Mouse (Mus musculus): ENCODE data around the gene Slc44a3. TPM values are rescaled to one million over a fixed set of nuclear protein-coding genes. Genes with fewer than 3 reads are reported as not detected.

The Slc44a3 gene
- total RNA-seq, 2 experiments from 2014 or later, result 0.46 TPM; not detected in 1

DNA sequence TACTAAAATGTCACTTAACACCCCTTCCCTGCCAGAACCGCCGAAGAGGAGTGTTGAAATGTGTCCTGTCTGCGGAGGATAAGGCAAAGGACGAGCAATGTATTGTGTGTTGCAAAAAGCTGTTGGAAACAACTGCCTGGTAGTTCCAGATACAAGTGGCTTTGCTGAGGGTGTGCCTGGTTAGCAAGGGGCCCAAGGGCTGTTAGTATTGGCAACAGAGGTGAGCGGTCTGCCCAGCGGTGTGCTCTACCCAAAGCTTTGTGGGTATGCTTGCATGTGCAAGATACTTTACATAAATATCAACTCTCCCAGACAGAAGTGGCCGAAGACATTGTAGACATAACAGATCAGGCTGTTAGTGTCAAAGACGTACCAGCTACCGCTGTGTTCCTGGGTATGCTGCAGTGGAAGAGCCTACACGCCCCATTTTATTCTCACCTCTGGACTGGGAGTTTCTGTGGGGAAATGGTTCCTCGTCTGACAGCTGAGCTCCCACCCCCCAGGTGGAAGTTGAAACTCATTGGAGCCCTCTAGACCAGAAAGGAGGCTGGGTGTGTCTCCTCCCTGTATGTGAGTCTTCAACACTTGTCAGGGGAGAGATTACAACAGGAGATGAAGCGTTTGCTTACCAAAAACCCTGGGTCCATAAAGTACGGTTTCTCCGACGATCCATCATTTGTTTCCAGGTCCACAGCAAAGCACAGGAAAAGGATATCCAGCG, 71.6 kb downstream of the Slc44a3 start:
- DNase-seq, result no peak

DNA sequence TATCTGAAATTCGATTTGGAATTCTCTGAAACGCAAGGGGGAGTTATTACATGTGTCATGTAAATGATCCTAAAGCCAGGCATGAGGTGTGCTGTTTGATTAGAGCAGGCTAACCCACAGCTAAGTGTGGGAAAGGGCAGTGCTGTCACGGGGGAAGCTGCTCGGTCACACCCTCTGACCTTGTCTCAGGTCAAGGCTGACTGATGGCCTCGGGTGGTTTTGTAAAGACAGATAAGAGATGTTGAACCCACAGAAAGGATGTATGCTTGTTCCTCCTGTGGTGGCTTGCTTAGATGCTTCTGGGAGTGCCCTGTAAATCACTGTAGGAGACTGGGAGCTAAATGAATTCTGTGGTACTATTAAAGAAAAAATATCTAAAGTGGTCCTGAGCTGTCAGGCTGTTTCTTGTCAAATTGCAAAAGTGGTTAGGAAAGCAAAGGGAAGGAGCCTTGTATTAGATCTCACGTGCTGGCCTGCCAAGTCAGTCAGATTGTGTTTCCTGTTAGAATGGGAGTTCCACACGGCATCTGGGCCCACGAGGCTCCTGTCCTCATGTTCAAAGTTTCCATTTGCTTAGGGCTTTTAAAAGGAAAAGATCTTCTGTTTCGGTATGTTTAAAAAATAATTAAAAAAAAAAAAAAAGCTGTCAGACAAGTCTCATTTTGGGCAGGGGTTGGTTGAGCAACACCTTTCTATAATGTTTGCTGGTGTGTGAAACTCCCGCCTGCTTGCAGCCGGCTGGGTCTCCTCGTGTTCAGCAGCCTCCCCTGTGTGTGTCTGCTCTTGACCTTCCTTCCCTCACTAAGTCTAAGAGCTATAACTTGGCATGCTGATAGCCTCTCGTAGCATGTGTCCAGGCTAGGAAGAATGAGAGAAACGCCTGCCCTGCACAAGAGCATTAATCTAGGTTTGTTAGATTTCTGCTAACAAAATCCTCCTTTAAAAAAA, 73.4 kb downstream of the Slc44a3 start:
- no peak for DNase-seq

- no peak for DNase-seq
These were observed 80.8 kb downstream of the Slc44a3 start for GRCm38 (mm10) chr3:121451404-121451803.

- DNase-seq, result peak; percentile 50 to 53
These were observed 82.7 kb downstream of the Slc44a3 start for GRCm38 (mm10) chr3:121449527-121449926.

- DNase-seq, result no peak
These were observed 83.6 kb downstream of the Slc44a3 start for GRCm38 (mm10) chr3:121448606-121449005.

- DNase-seq, result no peak
These were observed 84.2 kb downstream of the Slc44a3 start for GRCm38 (mm10) chr3:121448029-121448468.

- no peak for DNase-seq
These were observed 85.8 kb downstream of the Slc44a3 start for GRCm38 (mm10) chr3:121446454-121446853.

GRCm38 (mm10) chr3:121444414-121444813, 87.8 kb downstream of the Slc44a3 start:
- no peak for DNase-seq

- no peak for DNase-seq
These were observed 88.3 kb downstream of the Slc44a3 start for GRCm38 (mm10) chr3:121443861-121444271.

- DNase-seq, result peak; percentile 33 to 57
These were observed 89.9 kb downstream of the Slc44a3 start for GRCm38 (mm10) chr3:121442288-121442687.

- no peak for DNase-seq
These were observed 90.7 kb downstream of the Slc44a3 start for GRCm38 (mm10) chr3:121441504-121441903.

- DNase-seq, result peak; percentile 52 to 54
These were observed 92.5 kb downstream of the Slc44a3 start for GRCm38 (mm10) chr3:121439623-121440161.

DNA sequence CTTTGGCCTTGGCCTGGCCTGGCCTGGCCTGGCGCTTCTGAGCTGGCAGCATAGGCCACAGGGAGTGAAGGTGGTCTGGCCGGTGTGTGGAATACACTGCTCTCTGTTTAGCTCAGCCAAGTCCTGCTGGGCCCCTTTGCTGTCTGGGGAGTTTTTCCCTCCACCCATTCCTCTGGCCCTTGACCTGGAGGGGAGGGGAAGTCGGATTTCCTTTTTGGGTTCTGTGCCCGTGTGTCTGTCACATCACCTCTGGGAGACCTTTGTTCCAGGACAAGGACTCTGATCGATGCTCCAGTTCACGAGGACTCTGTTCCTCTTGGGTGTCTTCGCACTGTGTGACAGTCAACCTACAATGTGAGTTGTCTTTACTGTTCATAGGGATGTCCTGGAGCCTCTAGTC, 94.2 kb downstream of the Slc44a3 start:
- peak; percentile 35 to 65 for DNase-seq

DNA sequence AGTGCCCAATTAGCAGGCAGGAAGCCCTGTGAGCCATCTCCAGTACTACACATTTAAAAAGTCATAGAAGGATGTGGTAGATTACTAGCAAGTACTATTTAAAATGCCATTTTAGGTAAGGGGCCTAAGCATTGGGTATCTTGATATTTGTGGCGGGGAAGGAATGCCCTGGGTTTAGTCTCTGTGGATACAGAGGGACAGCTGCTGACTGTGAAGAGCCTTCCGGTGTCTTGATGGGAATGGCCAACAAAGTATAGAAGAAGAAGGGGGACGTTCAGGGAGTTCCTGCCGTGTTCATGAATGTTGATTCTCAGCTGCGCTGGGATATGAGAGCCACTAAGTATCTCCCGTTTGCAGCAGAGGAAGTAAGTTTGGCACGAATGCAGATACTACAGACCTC, 95.1 kb downstream of the Slc44a3 start:
- DNase-seq, result no peak

DNA sequence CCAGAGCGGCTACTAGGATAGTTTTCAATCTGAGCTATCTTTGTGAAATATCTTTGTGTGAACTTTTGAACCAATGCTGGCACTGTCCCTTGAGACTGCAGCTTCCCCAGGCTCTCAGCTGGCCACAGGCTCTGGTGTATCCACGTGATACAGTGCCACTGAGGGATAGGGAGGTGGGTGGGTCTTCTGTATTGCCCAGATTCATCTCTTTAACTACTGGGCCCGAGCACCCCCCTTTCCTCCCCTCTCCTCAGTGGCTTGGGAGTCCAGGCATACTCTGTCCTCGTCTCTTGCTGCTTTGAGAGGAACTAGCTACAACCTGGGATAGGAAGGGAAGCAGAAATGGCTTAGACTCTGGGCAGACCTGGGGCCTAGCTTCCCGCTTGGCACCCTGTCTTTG, 96.9 kb downstream of the Slc44a3 start:
- DNase-seq, result no peak

GRCm38 (mm10) chr3:121433968-121434533, 98.2 kb downstream of the Slc44a3 start:
- peak; percentile 55 to 58 for DNase-seq

DNA sequence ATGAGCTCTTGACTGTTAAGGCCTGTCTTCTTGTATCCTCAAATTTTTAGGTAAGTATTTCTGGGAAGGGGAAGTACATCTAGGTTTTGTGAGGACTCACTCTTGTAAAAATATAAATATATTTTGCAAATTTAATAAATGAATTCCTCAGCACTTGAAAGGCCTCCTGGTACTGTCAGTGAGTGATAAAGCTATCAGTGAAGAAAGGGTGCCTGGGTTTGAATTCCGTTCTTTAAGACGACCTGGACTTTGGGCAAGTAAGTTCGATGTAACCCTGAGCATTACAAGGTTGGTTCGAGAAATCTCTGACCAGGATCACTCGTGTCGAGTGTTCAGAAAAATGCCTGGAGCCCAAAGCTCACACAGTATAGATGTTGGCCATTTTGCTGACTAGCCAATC, 98.8 kb downstream of the Slc44a3 start:
- no peak for DNase-seq

GRCm38 (mm10) chr3:121430289-121430936, 101.8 kb downstream of the Slc44a3 start:
- no peak for DNase-seq

DNA sequence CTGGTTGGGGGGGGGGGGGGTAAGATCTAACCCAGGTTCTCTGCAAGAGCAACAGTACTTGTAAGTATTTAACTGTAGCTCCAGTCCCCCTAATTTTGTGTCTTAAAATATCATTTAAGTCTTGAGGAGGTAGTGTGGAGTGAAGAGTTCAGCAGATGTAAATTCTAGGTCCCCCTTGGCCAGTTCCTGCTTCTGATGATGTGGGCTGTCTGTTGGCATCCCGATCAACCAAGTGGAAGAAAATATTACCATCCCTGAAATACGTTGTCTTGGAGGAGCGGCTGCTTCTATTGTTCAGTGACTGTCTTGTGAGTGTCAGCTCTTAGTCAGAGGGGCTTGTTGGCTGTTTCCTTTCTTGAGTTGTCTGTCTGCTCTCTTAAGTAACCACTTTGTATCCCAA, 102.7 kb downstream of the Slc44a3 start:
- no peak for DNase-seq

DNA sequence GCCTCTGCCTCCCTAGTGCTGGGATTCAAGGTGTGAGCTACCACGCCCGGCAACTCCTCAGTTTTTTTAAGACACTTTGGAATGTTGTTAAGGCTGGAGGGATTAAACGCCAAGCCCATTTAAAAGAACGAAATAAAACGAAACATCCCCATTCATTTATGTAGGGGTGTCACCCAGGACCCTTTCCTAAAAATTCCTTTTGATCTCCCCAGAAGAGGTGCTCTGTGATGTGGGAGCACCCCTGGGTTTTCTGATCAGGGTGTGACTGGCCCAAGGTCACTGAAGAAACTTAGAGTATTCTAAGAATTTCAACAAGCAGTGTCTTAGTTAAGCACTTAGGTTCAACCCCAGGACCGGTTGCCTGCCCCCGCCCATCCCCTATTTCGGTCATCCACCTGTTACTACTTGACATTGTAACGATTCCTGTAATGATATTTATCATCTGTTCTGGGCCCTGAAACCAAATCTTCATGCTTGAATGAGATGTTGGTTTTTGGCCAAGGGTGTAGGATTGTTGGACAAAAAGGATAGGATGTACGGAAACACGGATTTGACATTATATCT, 103.4 kb downstream of the Slc44a3 start:
- DNase-seq, result no peak

DNA sequence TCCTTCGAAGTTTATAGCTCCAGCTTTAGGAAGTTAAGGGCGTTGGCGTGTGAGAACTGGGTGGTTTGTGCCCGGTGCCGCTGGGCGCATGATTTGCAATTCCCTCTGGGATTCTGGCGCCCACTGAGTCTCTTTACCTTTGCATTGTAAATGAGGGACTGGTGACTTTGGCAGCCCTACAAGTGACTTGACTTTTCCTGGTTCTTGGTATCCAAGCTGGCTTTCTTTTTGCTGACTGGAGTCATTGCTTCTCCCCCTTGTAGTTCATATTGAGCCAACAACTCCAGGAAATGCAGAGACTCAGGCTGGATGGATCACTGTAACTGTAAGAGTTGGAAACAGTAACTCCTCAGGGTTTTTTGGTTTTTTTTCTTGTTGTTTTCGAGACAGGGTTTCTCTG, 104.0 kb downstream of the Slc44a3 start:
- DNase-seq, result peak; percentile 44 to 49

DNA sequence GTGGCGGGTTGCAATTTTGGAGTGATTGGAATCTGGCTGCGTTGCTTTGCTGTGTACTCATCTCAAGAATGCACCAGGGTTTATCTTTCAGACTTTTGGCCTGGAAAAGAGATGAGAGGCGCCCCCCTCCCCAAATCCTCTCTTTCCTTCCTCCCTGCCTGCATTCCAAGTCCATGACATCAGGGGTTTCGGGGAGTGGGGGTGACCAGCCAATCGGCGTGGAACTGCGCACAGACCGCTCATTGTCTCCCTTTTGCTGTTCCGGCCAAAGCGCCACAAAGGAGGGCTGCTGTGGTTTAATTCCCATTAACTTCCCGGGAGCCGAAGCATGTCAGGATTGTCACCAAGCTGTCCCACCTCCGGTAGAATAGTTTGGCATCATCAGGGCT, 104.7 kb downstream of the Slc44a3 start:
- peak; percentile 78 to 81 for DNase-seq
